Mouse (Mus musculus): ENCODE results near the gene Pam16. TPM values are rescaled to one million over a fixed set of nuclear protein-coding genes. Genes with fewer than 3 reads are reported as not detected.

The Pam16 gene
- polyA plus RNA-seq, 1 experiment = 94.8 TPM

GRCm38 (mm10) chr16:4615297-4615696 lies 9.5 kb downstream of the Pam16 start:
- peaks cover 77% of the 10 kb centered on the region for H3K36me3 ChIP-seq (ENCODE audit: control insufficient read depth, insufficient read depth)
- no peak overlapping the region for H3K4me3 ChIP-seq (ENCODE audit: insufficient read depth, poor library complexity, severe bottlenecking)
- TF ChIP-seq MYOD1 (IDR thresholded peaks at IDR 0.05; ENCODE audit: control insufficient read depth, insufficient read length, low read depth) (no peak), CTCF (IDR thresholded peaks at IDR 0.05; ENCODE audit: control insufficient read depth, insufficient read depth, insufficient read length) (no peak), MAX (IDR thresholded peaks at IDR 0.05) (no peak), USF1 (IDR thresholded peaks at IDR 0.05; ENCODE audit: low read depth) (no peak), CEBPB (IDR thresholded peaks at IDR 0.05; ENCODE audit: low read depth) (no peak), FOSL1 (IDR thresholded peaks at IDR 0.05; ENCODE audit: insufficient read depth, low read length, poor library complexity, severe bottlenecking) (no peak), MYOG (IDR thresholded peaks at IDR 0.05; ENCODE audit: control insufficient read depth, extremely low read depth, insufficient read length) (no peak)
- no peaks in the 10 kb centered on the region for H3K27me3 ChIP-seq (ENCODE audit: control insufficient read depth, insufficient read depth, insufficient read length)
- peaks cover 5% of the 10 kb centered on the region for H3K79me3 ChIP-seq (ENCODE audit: low read depth)
- H3K79me2 ChIP-seq (ENCODE audit: control insufficient read depth, insufficient read depth) = peaks cover 25% of the 10 kb centered on the region
- H3ac ChIP-seq (ENCODE audit: control insufficient read depth, insufficient read length, low read depth) = no peak overlapping the region

GRCm38 (mm10) chr16:4614639-4615038 lies 10.1 kb downstream of the Pam16 start:
- Histone ChIP-seq H3K79me3 (ENCODE audit: low read depth) (peaks cover 5% of the 10 kb centered on the region), H3K4me3 (ENCODE audit: insufficient read depth, poor library complexity, severe bottlenecking) (no peak overlapping the region), H3K79me2 (ENCODE audit: control insufficient read depth, insufficient read depth) (peaks cover 25% of the 10 kb centered on the region), H3K27me3 (ENCODE audit: control insufficient read depth, insufficient read depth, insufficient read length) (no peaks in the 10 kb centered on the region), H3K36me3 (ENCODE audit: control insufficient read depth, insufficient read depth) (peaks cover 81% of the 10 kb centered on the region), H3ac (ENCODE audit: control insufficient read depth, insufficient read length, low read depth) (no peak overlapping the region)
- no peak for TF ChIP-seq MYOD1 (IDR thresholded peaks at IDR 0.05; ENCODE audit: control insufficient read depth, insufficient read length, low read depth)
- no peak for TF ChIP-seq CEBPB (IDR thresholded peaks at IDR 0.05; ENCODE audit: low read depth)
- TF ChIP-seq FOSL1 (IDR thresholded peaks at IDR 0.05; ENCODE audit: insufficient read depth, low read length, poor library complexity, severe bottlenecking) = no peak
- TF ChIP-seq MYOG (IDR thresholded peaks at IDR 0.05; ENCODE audit: control insufficient read depth, extremely low read depth, insufficient read length) = no peak
- TF ChIP-seq MAX (IDR thresholded peaks at IDR 0.05) = no peak
- TF ChIP-seq CTCF (IDR thresholded peaks at IDR 0.05; ENCODE audit: control insufficient read depth, insufficient read depth, insufficient read length) = no peak
- no peak for TF ChIP-seq USF1 (IDR thresholded peaks at IDR 0.05; ENCODE audit: low read depth)

- no peak for TF ChIP-seq FOSL1 (IDR thresholded peaks at IDR 0.05; ENCODE audit: insufficient read depth, low read length, poor library complexity, severe bottlenecking)
- no peak for TF ChIP-seq MYOG (IDR thresholded peaks at IDR 0.05; ENCODE audit: control insufficient read depth, extremely low read depth, insufficient read length)
- TF ChIP-seq MAX (IDR thresholded peaks at IDR 0.05) = no peak
- TF ChIP-seq MYOD1 (IDR thresholded peaks at IDR 0.05; ENCODE audit: control insufficient read depth, insufficient read length, low read depth) = no peak
- TF ChIP-seq CTCF (IDR thresholded peaks at IDR 0.05; ENCODE audit: control insufficient read depth, insufficient read depth, insufficient read length) = no peak
- TF ChIP-seq USF1 (IDR thresholded peaks at IDR 0.05; ENCODE audit: low read depth) = no peak
- no peak for TF ChIP-seq CEBPB (IDR thresholded peaks at IDR 0.05; ENCODE audit: low read depth)
- Histone ChIP-seq H3ac (ENCODE audit: control insufficient read depth, insufficient read length, low read depth) (no peak overlapping the region), H3K27me3 (ENCODE audit: control insufficient read depth, insufficient read depth, insufficient read length) (no peaks in the 10 kb centered on the region), H3K79me3 (ENCODE audit: low read depth) (peaks cover 6% of the 10 kb centered on the region), H3K79me2 (ENCODE audit: control insufficient read depth, insufficient read depth) (peaks cover 26% of the 10 kb centered on the region), H3K4me3 (ENCODE audit: insufficient read depth, poor library complexity, severe bottlenecking) (no peak overlapping the region), H3K36me3 (ENCODE audit: control insufficient read depth, insufficient read depth) (peaks cover 87% of the 10 kb centered on the region)
Measured at GRCm38 (mm10) chr16:4613736-4614135, 11.1 kb downstream of the Pam16 start.

- Histone ChIP-seq H3ac (ENCODE audit: control insufficient read depth, insufficient read length, low read depth) (no peak overlapping the region), H3K79me2 (ENCODE audit: control insufficient read depth, insufficient read depth) (peaks cover 36% of the 10 kb centered on the region), H3K79me3 (ENCODE audit: low read depth) (peaks cover 22% of the 10 kb centered on the region), H3K4me3 (ENCODE audit: insufficient read depth, poor library complexity, severe bottlenecking) (no peak overlapping the region), H3K36me3 (ENCODE audit: control insufficient read depth, insufficient read depth) (peaks cover 74% of the 10 kb centered on the region), H3K27me3 (ENCODE audit: control insufficient read depth, insufficient read depth, insufficient read length) (no peaks in the 10 kb centered on the region)
- TF ChIP-seq MAX (IDR thresholded peaks at IDR 0.05) (no peak), USF1 (IDR thresholded peaks at IDR 0.05; ENCODE audit: low read depth) (no peak), FOSL1 (IDR thresholded peaks at IDR 0.05; ENCODE audit: insufficient read depth, low read length, poor library complexity, severe bottlenecking) (no peak), MYOG (IDR thresholded peaks at IDR 0.05; ENCODE audit: control insufficient read depth, extremely low read depth, insufficient read length) (no peak), CTCF (IDR thresholded peaks at IDR 0.05; ENCODE audit: control insufficient read depth, insufficient read depth, insufficient read length) (no peak), CEBPB (IDR thresholded peaks at IDR 0.05; ENCODE audit: low read depth) (no peak), MYOD1 (IDR thresholded peaks at IDR 0.05; ENCODE audit: control insufficient read depth, insufficient read length, low read depth) (no peak)
Measured at GRCm38 (mm10) chr16:4611676-4612075, 13.1 kb downstream of the Pam16 start.

- Histone ChIP-seq H3K27me3 (ENCODE audit: control insufficient read depth, insufficient read depth, insufficient read length) (no peaks in the 10 kb centered on the region), H3K4me3 (ENCODE audit: insufficient read depth, poor library complexity, severe bottlenecking) (no peak overlapping the region), H3ac (ENCODE audit: control insufficient read depth, insufficient read length, low read depth) (no peak overlapping the region), H3K36me3 (ENCODE audit: control insufficient read depth, insufficient read depth) (peaks cover 69% of the 10 kb centered on the region), H3K79me3 (ENCODE audit: low read depth) (peaks cover 26% of the 10 kb centered on the region), H3K79me2 (ENCODE audit: control insufficient read depth, insufficient read depth) (peaks cover 41% of the 10 kb centered on the region)
- TF ChIP-seq MYOG (IDR thresholded peaks at IDR 0.05; ENCODE audit: control insufficient read depth, extremely low read depth, insufficient read length) (no peak), MAX (IDR thresholded peaks at IDR 0.05) (no peak), CEBPB (IDR thresholded peaks at IDR 0.05; ENCODE audit: low read depth) (no peak), CTCF (IDR thresholded peaks at IDR 0.05; ENCODE audit: control insufficient read depth, insufficient read depth, insufficient read length) (no peak), MYOD1 (IDR thresholded peaks at IDR 0.05; ENCODE audit: control insufficient read depth, insufficient read length, low read depth) (no peak), FOSL1 (IDR thresholded peaks at IDR 0.05; ENCODE audit: insufficient read depth, low read length, poor library complexity, severe bottlenecking) (no peak), USF1 (IDR thresholded peaks at IDR 0.05; ENCODE audit: low read depth) (no peak)
Measured at GRCm38 (mm10) chr16:4611193-4611592, 13.6 kb downstream of the Pam16 start.

Measured in C2C12 (cell line).